Mouse (Mus musculus) lung, embryonic 16.5 days (tissue): ENCODE measurements at regions not wholly inside any gene's neighbourhood (a gene's known extent, or its start where the extent isn't known, plus 50 kb on each side); places are given as distances from the start of the nearest gene placed in this dataset.

Experiments
- ATAC-seq: fragments of 200-750 bp; cut with Nextera tagmentation; 2 replicates; pipeline ENCODE4 v1.8.0; 2017; ENCODE audit warnings: low read depth, mild to moderate bottlenecking, moderate library complexity
- H3K27ac ChIP-seq: fragments of 300-500 bp; sonication (generic); 2 replicates; pipeline ENCODE4 v1.5.1; 2014; ENCODE audit warnings: mild to moderate bottlenecking, control low read depth, low read length
- H3K27me3 ChIP-seq: fragments of 300-500 bp; sonication (generic); 2 replicates; pipeline ENCODE4 v1.6.1; 2014; ENCODE audit warnings: low read depth, low read length, mixed read lengths; ENCODE audit not compliant: control insufficient read depth, insufficient read depth
- H3K36me3 ChIP-seq: fragments of 300-500 bp; sonication (generic); 2 replicates; pipeline ENCODE4 v1.6.1; 2014; ENCODE audit warnings: low read length; ENCODE audit not compliant: control insufficient read depth, insufficient read depth
- H3K4me1 ChIP-seq: fragments of 300-500 bp; sonication (generic); replicated peaks from 2 replicates; pipeline ENCODE4 v1.6.1; 2014; ENCODE audit warnings: low read length, mixed read lengths; ENCODE audit not compliant: control insufficient read depth, insufficient read depth
- H3K4me2 ChIP-seq: fragments of 300-500 bp; sonication (generic); 2 replicates; pipeline ENCODE4 v1.6.1; 2014; ENCODE audit warnings: low read depth, low read length, control low read depth
- H3K4me3 ChIP-seq: fragments of 300-500 bp; sonication (generic); 2 replicates; pipeline ENCODE4 v1.5.1; 2014; ENCODE audit warnings: mild to moderate bottlenecking, low read length, control low read depth
- H3K9ac ChIP-seq: fragments of 300-500 bp; sonication (generic); 2 replicates; pipeline ENCODE4 v1.6.1; 2014; ENCODE audit warnings: low read length, control low read depth
- H3K9me3 ChIP-seq: fragments of 300-500 bp; sonication (generic); 2 replicates; pipeline ENCODE4 v1.6.1; 2016; ENCODE audit warnings: low read length; ENCODE audit not compliant: control insufficient read depth
- WGBS: fragments of 180-500 bp; shearing (Covaris S2); extraction: QIAGEN DNeasy Blood & Tissue Kit; methylation state at CpG from one replicate; pipeline ENCODE4 v1.1.7; 2014; 5-methylcytosine and 5-hydroxymethylcytosine counted together

DNA sequence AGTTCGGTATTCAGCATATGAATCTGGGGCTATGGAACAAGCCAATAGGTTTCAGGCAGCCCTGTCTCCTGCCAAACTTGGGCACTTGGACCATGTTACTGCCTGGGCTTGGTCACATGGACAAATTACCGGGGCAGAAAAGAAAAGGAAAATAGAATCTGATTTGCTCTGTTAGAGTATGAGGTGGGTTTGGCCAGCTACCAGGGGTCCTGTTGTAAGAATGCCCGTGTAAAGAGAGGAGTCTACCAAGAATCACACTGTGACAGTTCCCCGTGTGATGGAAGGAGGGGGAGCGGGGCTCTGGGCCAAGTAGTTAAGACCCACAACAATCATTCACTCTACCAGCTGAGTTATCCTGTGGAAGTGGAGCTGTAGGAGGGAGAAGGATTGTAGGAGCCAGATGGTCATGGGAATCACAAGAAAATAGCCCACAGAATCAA, 266.2 kb downstream of the Pik3r1 start:
- H3K27ac ChIP-seq, result no peak overlapping the region
- no peak overlapping the region for H3K4me3 ChIP-seq
- WGBS, result 62% methylated on average over 5 of the region's 5 CpGs
- H3K36me3 ChIP-seq, result no peaks in the 10 kb centered on the region
- no peaks in the 10 kb centered on the region for H3K9me3 ChIP-seq
- no peak overlapping the region for H3K9ac ChIP-seq
- H3K27me3 ChIP-seq, result no peaks in the 10 kb centered on the region
- no peaks in the 10 kb centered on the region for H3K4me1 ChIP-seq
- H3K4me2 ChIP-seq, result no peak overlapping the region
- ATAC-seq, result no peak

DNA sequence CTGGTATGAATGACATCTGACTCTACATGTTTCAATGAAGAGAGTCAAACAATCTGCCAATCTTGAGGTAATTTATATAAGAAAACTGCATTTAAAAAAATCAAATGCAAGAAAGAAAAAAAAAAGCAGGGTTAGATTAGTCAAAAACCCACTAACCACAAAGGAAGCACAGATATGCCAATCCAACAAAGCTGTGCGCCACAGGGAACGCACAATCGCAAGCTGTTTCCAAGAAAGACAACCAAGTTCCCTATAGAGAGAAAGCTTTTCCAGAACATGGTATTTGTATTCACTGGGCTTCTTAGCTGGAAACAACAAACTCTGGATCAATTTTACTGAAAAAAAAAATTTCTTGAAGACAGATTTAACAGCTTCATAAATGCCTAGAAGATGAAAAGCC, 267.0 kb downstream of the Pik3r1 start:
- H3K4me3 ChIP-seq, result no peak overlapping the region

DNA sequence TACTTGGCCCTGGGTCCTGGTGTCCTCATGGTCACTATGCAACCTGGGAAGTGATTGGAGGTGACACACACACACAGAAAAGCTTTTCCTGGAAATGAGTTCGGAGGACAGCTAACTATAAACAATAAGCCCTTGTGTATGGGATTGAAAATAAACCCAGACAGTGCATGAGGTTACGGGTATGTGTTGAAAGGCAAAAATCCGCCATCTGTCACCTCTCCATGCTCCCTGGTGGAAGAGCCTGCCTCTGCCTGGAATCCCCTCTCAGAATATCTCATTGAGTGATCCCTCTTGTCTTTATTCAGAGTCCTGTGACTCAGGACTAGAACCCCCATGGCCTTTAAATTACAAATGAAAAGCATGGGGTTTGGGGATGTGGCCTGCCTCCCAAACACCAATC, 276.2 kb downstream of the Pik3r1 start:
- Histone ChIP-seq H3K27me3 (no peaks in the 10 kb centered on the region), H3K27ac (no peak overlapping the region), H3K4me1 (no peaks in the 10 kb centered on the region), H3K36me3 (no peaks in the 10 kb centered on the region), H3K9ac (no peak overlapping the region), H3K4me3 (no peak overlapping the region), H3K9me3 (no peaks in the 10 kb centered on the region), H3K4me2 (no peak overlapping the region)
- ATAC-seq, result no peak
- 35% methylated on average over 3 of the region's 3 CpGs for WGBS

More for the DNA sequence above, 267.0 kb downstream of the Pik3r1 start:
- no peaks in the 10 kb centered on the region for H3K9me3 ChIP-seq
- ATAC-seq, result no peak
- H3K36me3 ChIP-seq, result no peaks in the 10 kb centered on the region
- WGBS, result 90% methylated on average over 3 of the region's 3 CpGs
- H3K27ac ChIP-seq, result no peak overlapping the region
- no peaks in the 10 kb centered on the region for H3K4me1 ChIP-seq
- H3K27me3 ChIP-seq, result no peaks in the 10 kb centered on the region
- no peak overlapping the region for H3K4me2 ChIP-seq
- no peak overlapping the region for H3K9ac ChIP-seq

DNA sequence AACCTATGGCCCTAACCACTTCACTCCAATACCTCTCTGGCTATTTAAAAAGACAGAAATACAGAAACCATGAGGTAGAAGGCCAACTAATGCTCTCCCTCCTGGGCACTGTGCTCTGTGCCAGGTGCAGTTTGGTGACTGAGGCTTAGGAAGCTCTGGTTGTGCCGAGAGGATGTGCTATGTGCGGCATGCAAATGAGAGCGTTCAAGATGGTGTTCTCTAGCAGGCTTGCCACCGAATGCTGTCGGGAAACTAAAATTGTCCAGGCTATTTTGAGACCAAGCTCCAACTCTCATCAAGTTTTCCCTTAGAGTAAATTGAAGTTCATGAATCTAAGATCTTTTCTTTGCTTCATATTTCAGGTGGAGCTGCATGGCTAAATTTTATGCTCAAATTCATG, 277.1 kb downstream of the Pik3r1 start:
- Histone ChIP-seq H3K27ac (no peak overlapping the region), H3K9me3 (no peaks in the 10 kb centered on the region), H3K4me1 (no peaks in the 10 kb centered on the region), H3K27me3 (no peaks in the 10 kb centered on the region), H3K36me3 (no peaks in the 10 kb centered on the region), H3K4me2 (no peak overlapping the region), H3K9ac (no peak overlapping the region), H3K4me3 (no peak overlapping the region)
- ATAC-seq, result no peak
- 77% methylated on average over 5 of the region's 5 CpGs for WGBS

DNA sequence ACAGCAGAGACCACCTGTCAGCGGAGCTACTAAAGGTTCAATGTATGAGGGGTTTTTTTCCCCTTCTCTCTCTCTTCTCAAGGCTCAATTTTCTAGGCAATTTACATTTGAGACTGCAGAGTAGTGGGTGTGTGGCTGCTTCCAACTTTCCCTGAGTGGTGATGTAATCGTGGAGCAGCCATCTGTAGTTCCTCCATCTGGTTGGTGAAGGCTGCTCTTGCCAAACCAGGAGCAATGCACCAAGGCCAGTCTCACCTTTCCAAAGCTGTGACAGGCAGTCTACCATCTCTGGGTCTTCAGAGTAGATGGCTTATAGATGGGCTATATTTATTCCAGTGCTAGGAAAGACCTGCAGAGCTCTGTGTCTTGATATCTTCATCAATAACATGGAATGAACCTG, 280.4 kb downstream of the Pik3r1 start:
- Histone ChIP-seq H3K9ac (no peak overlapping the region), H3K27ac (no peak overlapping the region), H3K36me3 (no peaks in the 10 kb centered on the region), H3K4me2 (no peak overlapping the region), H3K4me3 (no peak overlapping the region), H3K4me1 (no peaks in the 10 kb centered on the region), H3K9me3 (no peaks in the 10 kb centered on the region), H3K27me3 (no peaks in the 10 kb centered on the region)
- ATAC-seq, result no peak
- 82% methylated on average over 2 of the region's 2 CpGs for WGBS

DNA sequence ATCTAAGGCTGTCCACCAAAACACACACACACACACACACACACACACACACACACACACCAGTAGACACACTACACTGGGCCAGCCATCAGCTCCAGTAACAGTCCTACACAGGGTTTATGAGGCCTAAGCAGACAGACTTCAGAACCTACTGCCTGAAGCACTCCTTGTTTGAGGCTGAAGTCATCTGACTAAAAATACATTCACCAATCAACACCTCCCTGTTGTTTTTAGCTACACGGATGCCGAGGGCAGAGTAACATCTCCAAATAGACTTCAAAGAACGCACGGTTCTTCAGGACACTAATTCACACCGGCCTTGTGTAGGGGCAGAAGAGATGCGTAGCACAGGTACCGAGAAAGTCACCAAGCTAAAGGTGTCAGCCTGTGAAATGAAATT, 282.2 kb downstream of the Pik3r1 start:
- no peaks in the 10 kb centered on the region for H3K36me3 ChIP-seq
- H3K27ac ChIP-seq, result no peak overlapping the region
- 88% methylated on average over 7 of the region's 7 CpGs for WGBS
- no peaks in the 10 kb centered on the region for H3K9me3 ChIP-seq
- ATAC-seq, result no peak
- no peaks in the 10 kb centered on the region for H3K27me3 ChIP-seq
- no peak overlapping the region for H3K9ac ChIP-seq
- no peaks in the 10 kb centered on the region for H3K4me1 ChIP-seq
- H3K4me3 ChIP-seq, result no peak overlapping the region
- no peak overlapping the region for H3K4me2 ChIP-seq

DNA sequence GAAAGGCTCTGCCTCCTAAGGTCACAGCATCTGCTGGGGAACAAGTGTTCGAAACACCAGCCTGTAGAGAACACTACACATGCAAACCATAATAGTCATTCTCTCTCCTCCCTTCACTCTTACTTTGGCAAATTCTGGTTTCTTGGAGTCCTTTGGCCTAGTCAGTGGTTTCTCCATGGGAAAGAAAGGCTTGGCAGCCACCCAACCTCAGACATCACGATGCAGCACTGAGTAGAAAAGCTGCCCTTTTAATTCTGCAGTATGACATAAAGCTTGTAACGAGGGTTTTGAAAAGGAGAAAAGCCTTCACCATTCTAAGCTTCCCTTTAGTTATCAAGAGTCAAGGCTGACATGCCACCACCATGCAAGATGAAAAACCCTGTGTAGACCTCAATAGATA, 284.2 kb downstream of the Pik3r1 start:
- Histone ChIP-seq H3K4me1 (no peaks in the 10 kb centered on the region), H3K9me3 (no peaks in the 10 kb centered on the region), H3K9ac (no peak overlapping the region), H3K27me3 (no peaks in the 10 kb centered on the region), H3K27ac (no peak overlapping the region), H3K36me3 (no peaks in the 10 kb centered on the region), H3K4me2 (no peak overlapping the region), H3K4me3 (no peak overlapping the region)
- no peak for ATAC-seq
- WGBS, result 63% methylated on average over 3 of the region's 3 CpGs

DNA sequence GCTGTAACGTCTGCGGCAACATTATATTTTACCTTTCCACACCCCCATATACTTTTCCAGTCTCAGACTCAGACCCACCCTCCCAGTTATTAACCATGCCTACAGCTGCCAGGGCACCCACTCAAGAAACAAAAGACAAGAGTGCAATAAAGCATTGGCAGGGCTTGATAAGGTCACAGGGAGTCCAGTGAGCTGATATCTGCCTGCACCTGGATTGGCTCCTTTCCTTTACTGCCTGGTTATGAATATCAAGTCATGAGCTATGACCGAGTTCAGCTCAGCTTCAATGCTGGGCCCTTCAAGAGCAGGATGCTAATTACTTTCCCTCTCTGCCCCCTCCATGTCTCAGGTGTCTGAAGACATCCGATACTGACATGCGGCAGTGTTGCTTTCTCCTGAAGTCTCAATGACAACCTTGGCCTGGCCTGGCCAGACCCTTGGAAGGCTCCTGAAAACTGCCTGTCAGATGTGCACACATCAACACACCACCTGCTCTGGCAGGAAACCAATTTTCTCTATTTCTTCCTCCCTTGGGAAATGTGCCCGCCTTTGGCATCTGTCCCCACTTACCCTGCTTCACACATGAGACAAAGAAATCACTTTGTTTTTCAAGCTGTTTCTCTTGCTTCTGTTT, 286.3 kb downstream of the Pik3r1 start:
- Histone ChIP-seq H3K4me3 (no peak overlapping the region), H3K27me3 (no peaks in the 10 kb centered on the region), H3K9me3 (no peaks in the 10 kb centered on the region), H3K4me2 (no peak overlapping the region), H3K9ac (no peak overlapping the region), H3K27ac (no peak overlapping the region), H3K36me3 (no peaks in the 10 kb centered on the region), H3K4me1 (no peaks in the 10 kb centered on the region)
- WGBS, result 75% methylated on average over 6 of the region's 6 CpGs
- ATAC-seq, result no peak

DNA sequence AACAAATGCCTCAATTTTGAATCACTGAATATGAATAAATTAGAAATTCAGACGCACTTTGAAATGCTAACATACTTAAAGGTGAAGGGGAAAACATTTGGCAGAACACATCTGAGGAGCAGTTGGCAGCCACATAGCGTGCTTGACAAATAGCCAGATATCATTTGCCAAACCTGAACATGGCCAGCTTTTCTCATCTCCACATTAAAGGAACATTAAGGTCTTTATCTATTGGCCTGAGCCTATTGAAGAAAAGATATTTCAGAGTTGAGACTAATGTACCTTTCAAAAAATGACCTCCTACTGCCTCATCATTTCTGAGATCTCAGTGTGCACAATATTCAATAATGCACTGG, 288.7 kb downstream of the Pik3r1 start:
- H3K9me3 ChIP-seq, result no peaks in the 10 kb centered on the region
- no peaks in the 10 kb centered on the region for H3K4me1 ChIP-seq
- 72% methylated on average over 2 of the region's 2 CpGs for whole genome bisulfite sequencing
- no peak for ATAC-seq
- H3K4me2 ChIP-seq, result no peak overlapping the region
- no peaks in the 10 kb centered on the region for H3K36me3 ChIP-seq
- no peak overlapping the region for H3K9ac ChIP-seq
- H3K27ac ChIP-seq, result no peak overlapping the region
- H3K27me3 ChIP-seq, result no peaks in the 10 kb centered on the region
- no peak overlapping the region for H3K4me3 ChIP-seq
